Mouse (Mus musculus) adrenal gland, postnatal 10 days (tissue): Measurements from ENCODE around the gene Txn2. TPM values are rescaled to one million over a fixed set of nuclear protein-coding genes. Genes with fewer than 3 reads are reported as not detected.

Experiments
- DNase-seq: peaks from one replicate; pipeline ENCODE4 v3.0.0; 2021; ENCODE audit warnings: mixed read lengths
- total RNA-seq, 2 experiments: library from RNA; stranded (reverse); gene quantifications; 2 replicates each; pipeline ENCODE4 v1.2.3; 2021

Gene Txn2
- total RNA-seq, 2 experiments from 2014 or later: 321 to 368 TPM

DNA sequence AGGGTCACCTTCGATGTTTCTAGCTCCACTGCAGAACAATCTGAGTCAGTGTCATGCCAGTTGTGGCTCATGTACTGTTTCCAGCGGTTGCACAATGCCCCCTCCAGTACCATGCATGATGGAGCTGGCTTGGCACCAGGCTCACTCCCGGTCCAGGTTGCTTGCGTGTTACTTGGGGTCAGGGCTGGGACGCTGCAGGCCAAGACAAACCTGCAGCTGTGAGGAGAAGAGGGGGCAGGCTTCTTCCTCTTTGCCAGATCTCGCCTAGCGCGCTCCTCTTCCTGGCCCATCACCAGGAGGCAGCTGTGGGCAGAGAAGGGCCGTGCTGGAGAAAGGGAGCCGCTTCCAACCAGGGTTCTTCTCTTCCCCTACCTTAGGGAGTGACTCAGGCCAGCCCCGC lies 5.5 kb upstream of the Txn2 start:
- peak; percentile 74 for DNase-seq

DNA sequence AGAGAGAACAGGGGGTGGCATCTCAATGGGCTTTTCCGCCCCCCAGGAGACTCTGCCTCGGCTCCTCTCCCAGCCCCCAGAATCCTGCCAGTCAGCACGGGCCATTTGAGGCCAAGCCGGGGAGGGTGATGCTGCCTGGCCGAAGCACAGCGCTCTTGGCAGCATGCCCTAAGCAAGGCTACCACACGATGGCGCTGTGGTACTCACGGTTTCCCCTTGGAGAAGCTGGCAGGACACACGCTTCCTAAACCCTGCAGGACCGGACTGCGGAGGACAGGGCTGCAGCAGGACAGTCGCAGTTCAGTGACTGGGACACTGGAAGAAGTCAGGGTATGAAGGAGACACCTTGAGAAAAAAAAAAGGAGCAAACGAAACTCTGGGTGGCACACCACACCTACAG lies 5.0 kb upstream of the Txn2 start:
- peak; percentile 100 for DNase-seq

GRCm38 (mm10) chr15:77933222-77933621 lies 4.4 kb upstream of the Txn2 start:
- no peak for DNase-seq

GRCm38 (mm10) chr15:77931689-77932016 lies 2.8 kb upstream of the Txn2 start:
- DNase-seq: no peak

- DNase-seq: no peak
Measured at GRCm38 (mm10) chr15:77930986-77931688, 2.3 kb upstream of the Txn2 start.

GRCm38 (mm10) chr15:77929804-77930203 lies 998 bp upstream of the Txn2 start:
- DNase-seq: no peak

DNA sequence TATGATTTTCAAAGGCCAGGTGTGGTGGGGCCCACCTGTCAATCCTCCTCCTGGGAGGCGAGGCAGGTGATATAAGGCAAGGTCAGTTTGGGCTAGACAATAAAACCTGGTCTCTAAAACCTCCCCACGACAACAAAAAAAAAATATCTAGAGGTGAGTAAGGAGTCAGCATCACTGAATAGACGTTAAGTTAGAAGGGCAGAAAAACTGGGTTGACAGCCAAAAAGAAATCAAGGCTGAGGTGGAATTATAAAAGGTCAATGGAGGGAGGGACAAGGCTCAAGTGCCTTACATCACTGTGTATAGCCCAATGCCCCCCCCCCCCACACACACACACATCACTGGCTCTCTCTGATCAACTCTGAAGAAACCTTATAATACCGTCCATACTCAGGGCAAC lies 715 bp downstream of the Txn2 start:
- peak; percentile 37 for DNase-seq

GRCm38 (mm10) chr15:77926921-77927320 lies 1.9 kb downstream of the Txn2 start:
- DNase-seq: peak; percentile 37

DNA sequence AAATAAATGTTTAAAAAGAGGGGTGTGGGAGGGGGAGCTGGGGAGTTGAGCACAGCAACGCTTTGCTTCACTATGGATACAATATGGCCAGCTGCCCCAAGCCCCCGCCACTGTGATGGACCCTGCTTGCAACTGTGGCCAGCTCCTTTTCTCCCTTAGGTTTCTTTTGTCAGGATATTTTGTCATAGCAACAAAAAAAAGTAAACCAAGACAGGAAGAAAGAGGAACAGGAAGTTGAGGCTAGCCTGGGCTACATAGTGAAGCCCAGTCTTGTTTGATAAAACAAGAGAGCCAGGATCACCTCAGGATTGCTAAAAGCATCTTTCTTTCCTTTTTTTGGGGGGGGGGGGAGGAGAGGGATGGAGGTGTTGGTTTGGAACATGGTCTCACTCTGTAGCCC lies 3.6 kb downstream of the Txn2 start:
- no peak for DNase-seq

DNA sequence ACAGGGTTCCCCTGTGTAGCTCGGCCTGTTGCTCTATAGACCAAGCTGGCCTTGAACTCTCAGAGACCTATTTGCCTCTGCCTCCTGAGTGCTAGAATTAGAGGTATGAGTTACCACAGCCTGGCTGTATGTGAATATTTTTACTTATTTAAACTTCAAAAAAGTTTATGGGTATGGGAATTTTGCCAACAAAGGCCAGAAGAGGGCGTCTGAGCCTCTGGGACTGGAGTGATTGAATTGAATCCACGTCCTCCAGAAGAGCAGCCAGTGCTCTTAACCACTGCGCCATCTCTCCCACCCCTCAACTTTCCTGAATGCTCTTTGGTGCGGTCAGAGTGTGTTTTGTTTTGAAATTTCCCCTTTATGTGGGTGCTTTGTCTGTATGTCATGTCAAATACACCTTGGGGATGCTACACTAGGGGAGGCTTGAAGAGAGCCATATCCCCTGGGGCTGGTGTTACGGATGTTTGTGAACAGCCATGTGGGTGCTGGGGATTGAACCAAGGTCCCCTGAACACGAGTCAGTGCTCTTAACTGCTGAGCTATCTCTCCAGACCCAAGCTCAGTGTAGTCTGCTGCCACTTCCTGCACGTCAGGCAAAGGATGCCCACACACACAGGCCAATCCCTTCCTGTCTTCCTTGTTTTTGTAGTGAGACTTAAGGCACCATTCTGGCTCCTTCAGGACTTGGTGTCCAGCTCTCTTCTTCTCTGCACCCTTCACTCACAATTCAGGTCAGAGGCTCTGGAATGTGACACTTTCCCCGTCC lies 5.4 kb downstream of the Txn2 start:
- no peak for DNase-seq

GRCm38 (mm10) chr15:77922710-77923109 lies 6.1 kb downstream of the Txn2 start:
- DNase-seq: peak; percentile 52

DNA sequence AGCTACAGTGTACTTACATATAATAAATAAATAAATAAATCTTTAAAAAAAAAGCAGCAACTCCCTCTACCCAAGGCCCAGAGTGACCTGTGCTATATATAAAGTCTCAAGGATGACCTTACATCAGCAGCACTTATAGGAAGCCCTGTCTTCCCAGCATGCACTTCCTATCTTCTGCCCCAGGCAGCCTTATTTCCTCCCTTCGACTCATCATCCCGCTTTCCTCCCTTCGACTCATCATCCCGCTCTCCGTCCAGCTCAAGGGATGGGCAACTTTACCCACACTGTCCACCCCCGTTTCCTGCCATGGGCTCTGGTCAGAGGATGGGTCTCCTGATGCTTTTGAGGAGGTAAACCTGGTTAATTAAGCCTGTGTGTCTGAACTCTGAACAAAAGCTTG lies 7.2 kb downstream of the Txn2 start:
- no peak for DNase-seq

DNA sequence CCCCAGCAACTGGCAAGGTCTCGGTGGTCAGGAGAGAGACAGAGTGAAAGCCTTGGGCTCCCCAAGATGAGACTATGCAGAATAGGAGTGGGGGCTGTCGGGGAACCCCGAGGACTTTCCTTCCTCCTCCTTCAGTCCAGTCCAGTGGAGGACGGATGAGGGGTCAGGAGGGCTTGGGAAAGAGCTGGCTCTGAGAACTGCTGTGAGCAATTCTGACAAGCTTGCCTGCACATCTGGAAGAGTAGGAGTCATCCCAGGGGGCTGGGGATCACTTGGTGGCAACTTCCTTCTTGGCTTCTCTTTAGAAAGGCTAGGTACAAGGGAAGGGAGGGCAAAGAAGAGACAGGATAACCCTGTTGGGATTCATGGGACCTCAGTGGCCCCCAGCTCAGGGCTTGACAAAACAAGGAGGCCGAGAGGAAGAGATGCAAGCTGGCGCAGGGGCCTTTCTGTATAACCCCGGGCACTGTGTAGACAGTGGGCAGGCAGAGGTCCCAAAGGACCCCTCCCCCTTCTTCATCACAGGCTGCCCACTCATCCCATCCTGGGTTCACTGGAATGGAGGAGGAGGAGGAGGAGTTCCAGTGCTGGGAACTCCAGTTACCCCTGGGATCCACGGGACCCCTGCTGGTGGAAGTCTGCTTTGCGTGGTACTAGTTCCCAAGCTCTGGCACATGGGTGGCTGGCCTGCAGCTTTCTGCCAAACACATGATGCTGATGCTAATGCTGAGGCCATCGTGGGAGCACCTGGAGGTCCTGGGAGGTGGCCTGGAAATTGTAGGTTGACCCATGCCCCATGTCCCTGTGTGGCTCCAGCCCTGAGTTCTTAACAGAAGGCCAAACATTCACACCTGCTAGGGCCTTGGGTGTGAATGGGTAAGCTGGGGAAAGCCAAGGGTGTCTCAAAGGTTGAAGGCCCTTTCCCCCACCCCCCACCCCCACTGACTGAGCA lies 8.0 kb downstream of the Txn2 start:
- peak; percentile 56 for DNase-seq

GRCm38 (mm10) chr15:77919441-77919840 lies 9.4 kb downstream of the Txn2 start:
- DNase-seq: peak; percentile 2

DNA sequence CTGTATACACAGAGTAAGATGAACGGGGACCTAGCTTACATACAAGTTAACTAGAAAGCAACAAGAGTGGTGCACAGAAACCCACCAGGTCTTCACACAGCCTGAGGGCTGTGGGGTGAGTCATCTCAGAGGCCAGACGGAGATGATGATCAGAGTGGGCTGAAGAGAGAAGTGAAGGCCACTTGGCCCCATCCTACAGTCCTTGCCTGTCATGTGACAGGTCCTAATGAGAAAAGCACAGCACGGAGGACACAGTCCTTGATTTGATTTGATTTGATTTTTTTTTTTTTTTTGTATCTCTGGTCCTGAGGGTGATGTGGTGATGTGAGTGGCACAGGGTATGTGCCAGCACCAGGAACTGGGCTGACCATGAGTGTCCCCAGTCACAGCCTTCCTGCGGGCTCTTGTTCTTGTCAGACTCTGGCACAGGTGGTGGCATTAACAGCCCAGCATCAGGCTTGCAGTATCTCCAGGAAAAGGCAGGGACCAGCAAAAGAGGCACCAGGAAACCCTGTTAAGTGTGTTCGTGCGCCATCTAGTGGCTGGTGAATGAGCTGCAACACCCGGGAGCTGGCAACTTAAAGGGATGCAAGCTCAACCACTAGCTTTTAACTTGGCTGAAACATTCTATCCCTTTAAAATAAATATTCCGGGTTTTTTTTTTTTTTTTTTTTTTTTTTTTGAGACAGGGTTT lies 11.8 kb downstream of the Txn2 start:
- peak; percentile 93 for DNase-seq

DNA sequence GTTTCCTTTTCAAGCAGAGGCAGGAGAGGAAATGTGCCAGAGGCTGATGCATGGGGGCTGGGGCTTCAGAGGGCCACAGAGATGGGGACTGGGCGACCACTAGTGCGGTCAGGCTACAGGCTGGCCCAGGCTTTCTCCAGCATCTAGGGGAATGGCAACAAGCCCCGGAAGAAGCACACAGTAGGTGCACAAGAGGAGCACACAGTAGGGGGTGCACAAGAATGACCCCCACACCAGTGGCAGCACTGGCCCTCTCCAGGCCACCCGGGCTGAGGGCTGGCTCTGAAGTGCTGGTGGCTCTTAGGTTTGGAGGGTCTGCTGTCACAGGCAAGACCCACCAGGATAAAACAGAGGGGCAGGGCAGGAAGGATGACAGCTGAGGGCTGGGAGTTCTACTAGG lies 13.5 kb downstream of the Txn2 start:
- DNase-seq: no peak

- DNase-seq: no peak
Measured at GRCm38 (mm10) chr15:77914507-77914906, 14.3 kb downstream of the Txn2 start.

DNA sequence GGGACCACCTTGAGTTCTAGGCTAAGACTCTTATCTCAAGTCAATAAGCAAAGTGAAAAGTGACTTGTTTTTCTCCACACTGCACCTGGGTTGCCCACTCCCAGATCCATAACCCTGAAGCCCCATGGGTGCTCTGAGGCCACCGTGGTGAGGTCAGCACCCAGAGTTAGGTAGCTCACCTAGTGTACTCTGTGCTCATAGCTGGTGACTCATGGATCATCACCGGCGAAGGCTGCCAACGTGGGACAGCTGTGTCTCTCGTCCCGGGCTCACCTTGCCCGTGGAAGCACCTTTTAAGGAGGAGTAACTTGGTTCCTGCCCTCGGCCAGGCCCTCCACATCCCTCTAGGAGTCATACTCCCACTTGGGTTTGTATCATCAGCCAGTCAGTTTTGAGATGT lies 15.8 kb downstream of the Txn2 start:
- DNase-seq: peak; percentile 37

DNA sequence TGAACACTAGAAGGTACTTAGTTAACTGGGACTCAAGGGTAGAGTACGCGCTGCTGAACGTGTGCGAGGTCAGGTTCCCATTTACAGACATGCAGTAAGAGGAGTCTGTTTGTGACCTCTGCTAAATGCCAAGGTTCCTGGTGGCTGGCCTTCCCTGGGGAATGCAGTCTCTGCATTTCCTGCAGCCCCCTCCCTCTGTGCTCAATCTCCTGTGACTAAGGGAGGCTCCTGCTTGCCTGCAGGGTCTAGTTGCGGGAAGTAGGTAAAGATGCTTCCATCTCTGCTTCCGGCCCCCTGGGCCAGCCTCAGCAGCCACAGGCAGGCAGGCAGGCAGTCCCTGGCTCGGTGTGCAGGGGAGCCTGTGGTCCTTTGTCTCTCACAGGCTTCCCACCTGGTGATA lies 16.2 kb downstream of the Txn2 start:
- peak; percentile 56 for DNase-seq

DNA sequence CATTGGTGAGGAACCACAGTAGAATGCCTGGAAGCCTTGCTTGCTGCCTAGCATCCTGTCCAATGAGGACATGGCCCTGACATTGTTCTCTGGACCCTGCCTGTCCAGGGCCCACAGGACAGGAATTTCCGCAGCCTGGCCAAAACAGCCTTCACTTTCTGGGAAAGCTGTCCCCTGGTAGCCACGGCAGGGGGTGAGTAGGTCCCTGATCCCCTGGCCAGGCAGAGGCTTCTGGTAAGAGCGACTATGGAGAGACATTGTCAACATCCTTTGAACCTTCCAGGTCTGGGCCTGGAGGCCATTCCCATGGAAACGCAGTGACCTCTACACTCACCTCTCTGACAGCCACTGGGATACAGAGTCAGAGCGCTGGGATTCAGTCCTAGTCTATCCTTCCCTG lies 16.8 kb downstream of the Txn2 start:
- DNase-seq: peak; percentile 46

DNA sequence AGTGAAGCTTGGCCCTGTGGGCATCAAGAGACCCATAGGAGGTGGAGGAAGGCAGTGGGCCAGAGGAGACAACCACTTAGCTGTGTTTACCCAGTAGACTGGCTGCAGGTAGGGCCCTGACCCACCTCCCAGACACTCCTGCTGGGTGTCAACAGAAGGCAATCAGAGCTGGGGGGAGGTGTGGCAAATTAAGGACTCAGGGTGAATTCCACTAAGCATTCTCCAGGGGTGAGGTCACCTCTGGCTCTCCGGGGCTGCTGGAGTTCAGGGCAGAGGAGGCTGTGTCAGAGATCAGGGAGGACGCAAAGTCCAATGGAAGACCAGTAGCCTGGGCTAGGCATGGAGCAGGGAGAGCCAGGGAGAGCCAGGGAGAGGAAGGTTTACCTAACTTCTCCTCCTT lies 17.7 kb downstream of the Txn2 start:
- peak; percentile 40 for DNase-seq
